Mouse (Mus musculus) c-Kit-positive CD71-positive TER-119-positive erythroid progenitor cells, embryonic 14.5 days (primary cell): Measurements from ENCODE around the gene Aven.

Source experiments
- DNase-seq: peaks from one replicate; pipeline ENCODE4 v3.0.0-alpha.2; 2013; ENCODE audit warnings: low spot score

Gene Aven

DNA sequence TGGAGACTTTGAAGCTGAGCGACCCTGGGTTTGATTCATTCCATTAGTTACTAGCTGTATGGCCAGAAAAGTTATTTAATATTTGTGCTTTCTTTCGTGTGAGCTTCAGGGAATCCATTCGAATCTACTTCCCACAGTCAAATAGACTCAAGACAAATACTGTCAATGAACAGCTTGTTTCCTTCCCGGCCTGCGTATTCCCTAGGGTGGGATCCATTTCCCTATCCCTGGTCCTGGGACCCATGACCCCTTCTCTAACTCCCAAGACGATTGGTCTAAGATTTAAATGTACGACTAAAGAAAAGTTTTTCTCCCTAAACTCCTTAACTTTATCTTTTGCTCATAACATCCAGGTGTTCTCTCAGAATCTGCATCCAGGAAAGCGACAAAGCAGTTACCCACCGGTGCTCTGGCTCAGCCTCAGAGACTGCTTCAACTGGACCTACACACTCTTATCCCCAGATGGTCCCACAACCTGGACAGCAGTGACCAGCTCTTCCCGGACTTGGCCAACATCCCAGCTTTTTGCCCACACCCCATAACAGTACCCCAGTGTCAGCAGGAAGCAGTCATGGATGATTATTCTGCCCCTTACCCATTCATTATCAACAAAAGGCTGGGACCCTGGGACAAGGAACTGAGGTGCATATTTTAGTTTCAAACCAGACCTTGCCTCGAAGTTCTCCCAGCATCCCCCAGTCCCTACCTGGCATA, 2.1 kb upstream of the Aven start:
- DNase-seq, result no peak

DNA sequence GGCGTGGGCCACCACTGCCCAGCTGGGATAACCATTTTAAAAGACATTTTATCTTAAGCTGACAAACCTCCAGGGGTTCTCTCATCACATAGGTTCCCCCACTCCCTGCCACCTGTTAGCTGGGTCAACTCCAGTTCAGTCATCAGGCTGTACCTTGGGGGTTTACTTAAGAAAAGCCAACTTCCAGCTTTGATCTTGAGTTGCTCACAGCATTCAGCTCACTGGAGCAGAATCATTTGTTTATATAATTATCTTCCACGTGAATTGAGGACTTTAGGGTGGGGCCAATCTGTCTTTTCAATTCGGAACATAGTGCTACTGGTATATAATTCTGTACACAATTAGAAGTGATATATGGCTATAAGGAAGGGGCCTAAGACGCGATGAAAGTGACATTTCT, 1.1 kb upstream of the Aven start:
- DNase-seq, result no peak

DNA sequence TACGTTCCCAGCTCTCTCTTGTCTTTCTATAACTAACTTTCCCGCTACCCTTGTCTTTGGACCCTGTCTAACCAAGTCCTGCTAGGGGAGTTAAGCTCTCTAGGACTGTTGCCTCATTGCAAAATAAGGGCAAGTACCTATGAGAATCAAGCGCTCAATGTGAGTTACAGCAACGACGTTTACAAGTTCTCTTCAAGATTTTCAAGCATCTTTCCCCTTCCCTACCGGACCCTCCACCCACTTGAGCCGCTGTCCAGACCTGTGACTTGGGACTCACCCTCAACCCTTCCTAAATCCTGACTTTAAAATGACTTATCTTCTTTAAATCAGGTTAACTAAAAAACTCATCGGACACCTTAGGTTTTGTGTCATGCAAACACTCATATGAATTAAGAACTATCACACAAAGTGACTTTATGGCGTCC, 321 bp upstream of the Aven start:
- peak; percentile 35 for DNase-seq

DNA sequence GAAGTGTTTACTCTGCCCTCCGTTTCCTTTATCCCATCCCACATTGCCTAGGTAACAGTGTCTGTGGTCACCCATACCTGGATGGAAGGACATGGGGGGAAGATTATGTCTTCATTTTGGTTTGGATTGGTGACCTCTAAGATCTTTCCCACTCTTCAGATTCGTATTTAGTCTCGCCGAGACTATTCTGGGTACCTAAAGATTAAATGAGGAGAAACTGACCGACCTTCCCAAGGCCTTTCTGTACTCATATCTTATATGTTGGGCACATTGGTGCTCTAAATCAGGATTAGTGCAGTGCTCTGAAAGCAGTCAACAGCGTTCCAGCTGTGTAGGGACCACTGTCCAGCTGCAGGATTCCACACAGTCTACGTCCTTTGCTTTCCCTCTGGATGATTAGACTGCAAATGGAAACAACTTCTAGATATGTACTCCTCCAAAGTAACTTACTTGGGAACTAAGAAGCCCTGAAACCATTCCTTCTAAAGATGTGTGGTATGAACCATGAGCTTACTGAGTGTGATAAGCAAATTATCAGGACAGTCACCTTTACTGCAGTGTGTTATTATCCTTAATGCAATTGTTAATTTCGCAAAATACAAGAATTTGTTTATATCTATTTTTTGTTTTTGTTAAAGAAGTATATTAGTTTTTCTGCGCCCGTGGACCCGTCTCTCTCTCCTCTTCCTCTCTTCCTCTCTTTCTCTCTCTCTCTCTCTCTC, 936 bp downstream of the Aven start:
- peak; percentile 41 for DNase-seq

DNA sequence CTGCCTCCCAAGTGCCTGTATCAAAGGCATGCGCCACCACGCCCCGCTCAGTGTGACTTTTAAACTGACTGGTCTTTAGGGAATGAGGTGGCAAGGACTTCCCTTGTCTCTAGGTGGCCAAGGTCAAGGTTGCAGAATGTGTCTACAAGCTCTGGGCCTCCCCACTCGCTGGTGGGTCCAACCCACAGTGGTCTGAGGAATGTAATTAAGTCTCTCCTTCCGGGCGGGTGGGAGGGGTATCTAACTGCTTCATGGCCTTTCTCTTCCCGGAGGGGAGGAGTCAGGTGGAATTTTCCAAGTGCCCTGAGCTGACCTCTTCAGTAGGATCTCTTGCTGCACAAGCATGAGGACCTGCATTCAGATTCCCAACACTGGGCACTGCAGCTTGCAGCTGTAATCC, 5.1 kb downstream of the Aven start:
- no peak for DNase-seq

DNA sequence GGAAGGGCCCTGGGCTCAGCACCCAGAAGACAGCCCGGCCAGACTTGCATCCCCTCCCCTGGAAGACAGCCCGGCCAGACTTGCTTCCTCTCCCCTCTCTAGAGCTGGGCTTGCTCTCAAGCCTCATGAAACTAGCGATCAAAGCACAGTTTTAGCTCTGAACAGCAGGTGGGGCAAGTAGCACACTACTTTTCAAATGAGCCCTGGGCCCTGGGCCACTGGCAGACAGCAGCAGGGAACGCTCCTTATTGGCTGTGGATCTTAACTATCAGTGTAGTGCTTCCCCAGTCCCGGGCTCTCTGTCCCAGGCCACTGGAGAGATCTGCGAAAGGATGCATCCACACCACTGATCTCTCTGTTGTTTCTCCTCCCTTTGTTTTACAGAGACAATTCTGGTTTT, 8.4 kb downstream of the Aven start:
- peak; percentile 70 for DNase-seq

DNA sequence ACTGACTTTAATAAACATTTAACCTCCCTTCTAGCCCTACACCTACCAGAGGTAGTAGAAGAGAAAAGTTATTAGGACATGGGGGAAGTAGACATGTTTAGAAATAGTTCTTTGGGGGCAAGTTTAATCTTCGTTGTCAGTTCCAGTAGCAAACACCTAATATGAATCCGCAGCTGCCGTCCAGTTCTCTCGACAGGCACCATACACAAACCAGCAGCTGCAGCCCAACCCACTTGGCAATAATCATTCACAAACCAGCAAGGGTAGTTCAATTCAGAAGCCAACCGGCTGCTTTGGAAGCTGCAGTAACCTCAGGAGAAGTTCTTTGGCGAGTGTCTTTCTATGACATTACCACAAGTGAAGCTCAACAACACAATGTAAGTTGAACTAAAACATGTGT, 11.2 kb downstream of the Aven start:
- DNase-seq, result no peak

DNA sequence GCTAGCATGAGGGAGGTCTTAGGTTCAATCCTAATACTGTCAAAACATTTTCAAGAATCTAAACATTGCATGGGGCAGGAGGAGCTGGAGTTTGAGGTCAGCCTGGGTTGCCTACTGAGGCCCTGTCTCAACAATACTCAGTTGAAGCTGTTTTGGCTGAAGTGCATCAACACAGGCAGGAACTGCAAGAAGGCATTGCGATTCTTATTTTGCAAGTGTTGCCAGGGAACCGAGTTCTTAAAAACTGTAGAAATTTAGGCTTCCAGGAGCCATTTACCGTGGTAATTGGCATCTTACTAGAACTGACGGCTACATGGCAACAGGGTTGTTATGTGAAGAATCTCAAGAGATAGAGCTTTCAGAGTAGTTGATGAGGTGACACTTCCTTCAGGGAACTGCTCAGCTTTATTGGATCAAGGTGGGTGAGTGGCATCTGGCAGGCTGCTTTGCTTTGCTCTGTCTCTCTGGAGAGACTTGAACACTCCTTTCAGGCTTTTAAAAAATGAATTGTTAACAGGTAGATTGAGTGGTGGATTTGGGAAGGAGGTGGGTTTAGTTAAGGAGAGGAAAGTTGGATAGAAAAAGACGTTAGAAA, 14.2 kb downstream of the Aven start:
- DNase-seq, result no peak

DNA sequence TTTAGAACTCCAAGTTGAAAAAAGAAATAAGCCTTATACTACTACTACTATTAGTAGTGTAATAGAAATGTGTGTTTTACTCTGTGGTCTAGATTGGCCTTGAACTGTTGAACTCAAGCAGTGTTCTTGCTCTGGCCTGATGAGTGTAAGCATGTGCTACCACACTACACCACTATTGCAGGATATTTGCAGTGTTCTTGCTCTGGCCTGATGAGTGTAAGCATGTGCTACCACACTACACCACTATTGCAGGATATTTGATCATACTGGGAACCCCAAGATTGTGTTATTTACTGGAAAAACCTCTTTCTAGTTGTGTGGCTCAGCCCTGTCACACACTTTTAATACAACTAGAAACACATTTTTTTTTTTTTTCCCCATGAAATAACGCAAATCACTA, 14.7 kb downstream of the Aven start:
- no peak for DNase-seq

DNA sequence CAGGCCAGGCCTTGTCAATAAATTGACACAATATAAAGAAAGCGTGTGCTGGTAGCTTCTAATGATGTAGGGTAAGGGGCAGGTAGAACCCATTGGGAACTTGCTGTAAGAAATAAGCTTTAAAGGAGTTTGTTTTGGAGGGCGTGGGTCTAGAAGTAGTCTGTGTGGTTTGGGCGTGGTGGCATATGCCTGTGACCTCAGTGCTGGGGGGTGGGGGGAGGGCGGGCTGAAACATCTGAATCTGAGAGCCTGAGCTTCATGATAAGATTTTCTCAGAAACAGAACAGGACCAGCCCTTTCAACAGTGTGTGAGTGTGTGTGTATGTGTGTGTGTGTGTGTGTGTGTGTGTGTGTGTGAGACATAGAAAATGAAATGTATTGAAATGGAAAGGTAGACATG, 17.4 kb downstream of the Aven start:
- DNase-seq, result peak; percentile 85

DNA sequence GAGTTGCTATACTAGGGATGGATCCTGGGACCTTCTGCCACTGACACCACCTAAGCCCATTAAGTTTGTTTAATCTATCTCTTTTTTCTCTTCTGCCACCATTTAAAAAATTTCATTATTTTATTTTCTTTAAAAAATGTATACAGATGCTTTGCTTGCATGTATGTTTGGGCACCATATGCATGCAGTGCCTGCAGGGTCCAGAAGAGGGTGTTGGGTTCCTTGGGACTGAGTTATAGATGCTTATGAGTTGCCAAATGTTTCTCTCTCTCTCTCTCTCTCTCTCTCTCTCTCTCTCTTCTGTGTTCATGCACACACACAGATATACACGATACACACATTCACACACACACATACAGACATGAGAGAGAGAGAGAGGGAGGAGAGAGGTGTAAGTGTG, 20.3 kb downstream of the Aven start:
- no peak for DNase-seq

DNA sequence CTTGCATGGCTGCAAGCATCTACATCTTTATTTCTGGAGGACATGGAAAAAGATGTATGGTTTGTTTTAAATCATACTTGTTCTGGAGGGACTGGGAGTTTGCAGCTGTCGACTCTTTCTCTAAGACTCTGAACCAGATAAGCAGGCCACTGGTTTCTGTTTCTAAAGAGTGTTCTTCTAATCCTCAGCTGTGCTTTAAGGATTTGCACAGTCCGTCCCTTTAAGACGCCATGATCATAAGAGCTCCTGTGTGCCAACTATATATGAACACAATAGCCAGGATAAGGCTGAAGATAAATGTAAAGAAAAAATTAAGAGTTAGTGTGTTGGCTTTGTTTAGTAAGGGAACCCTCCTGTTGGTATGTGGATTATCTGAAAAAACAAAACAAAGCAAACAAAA, 24.0 kb downstream of the Aven start:
- DNase-seq, result no peak

DNA sequence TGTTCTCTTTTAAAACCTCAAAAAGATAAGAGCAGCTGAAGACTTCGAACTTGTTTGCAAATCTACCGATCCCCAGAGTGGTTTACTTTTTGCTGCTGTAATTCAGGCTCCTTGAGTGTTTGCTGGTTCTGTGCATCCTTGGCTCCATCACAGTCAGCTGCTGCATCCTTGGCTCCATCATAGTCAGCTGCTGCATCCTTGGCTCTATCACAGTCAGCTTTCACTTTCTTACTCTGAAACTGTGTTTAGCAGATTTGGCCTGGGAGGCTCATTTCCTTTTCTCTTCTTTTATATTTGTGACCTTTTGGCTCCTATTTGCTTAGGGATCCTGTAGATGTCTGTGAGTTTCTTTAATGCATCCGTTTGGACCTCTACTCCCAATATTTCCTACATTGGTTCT, 24.5 kb downstream of the Aven start:
- DNase-seq, result no peak

DNA sequence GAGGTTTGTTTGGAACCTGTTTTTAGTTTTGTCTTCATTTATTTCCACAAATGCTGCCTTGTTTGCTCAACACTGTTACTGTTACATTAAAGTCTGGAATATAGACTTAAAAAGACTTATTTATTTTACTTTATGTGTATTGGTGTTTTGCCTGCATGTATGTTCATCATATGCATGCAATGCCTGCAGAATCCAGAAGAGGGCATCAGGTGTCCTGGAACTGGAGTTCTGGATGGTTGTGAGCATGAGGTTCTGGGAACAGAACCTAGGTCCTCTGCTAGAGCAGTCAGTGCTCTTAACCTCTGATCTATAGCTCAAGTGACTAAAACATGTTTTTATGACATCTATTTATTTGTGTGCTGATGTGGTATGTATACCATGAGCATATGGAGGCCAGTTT, 25.8 kb downstream of the Aven start:
- DNase-seq, result no peak

DNA sequence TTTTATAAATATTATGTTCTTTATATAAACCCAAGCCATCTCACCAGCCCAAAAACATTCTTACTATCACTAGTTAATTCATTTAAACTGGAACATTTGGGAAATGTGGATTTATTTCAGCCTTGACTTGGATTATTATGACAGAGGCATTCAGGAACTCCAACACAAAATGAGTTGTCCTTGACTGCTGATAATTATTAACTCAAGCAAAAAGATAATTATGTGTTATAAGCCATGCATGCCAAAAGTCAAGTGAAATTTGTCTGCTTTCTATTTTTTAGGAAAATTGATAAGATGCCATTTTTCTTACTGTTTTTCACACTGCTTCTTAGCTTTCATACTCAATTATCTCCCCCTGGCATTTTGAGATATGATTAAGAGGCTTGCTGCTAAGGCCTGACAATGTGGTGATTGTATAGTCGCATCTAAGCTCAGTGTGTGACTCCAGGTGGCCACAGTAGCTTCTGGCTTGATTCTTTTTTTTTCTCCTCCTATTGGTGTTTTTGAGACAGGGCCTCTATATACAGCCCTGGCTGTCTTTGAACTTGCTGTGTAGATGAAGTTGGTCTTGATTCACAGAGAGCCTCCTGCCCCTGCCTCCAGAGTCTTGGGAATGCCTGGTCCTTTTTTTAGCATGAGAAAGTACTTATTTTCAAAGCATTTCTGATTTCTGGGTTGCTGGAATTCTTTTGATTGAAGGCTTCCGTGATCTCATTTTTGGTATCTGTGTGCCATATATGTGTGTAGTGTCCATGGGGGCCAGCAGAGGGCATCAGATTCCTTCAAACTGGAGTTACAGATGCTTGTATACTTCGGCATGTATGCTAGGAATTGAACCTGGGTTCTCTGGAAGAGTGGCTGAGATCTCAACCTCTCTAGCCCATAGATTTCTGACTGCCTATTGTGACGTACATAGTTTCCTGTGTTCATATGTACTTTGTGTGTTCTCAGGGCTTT, 28.0 kb downstream of the Aven start:
- DNase-seq, result no peak

DNA sequence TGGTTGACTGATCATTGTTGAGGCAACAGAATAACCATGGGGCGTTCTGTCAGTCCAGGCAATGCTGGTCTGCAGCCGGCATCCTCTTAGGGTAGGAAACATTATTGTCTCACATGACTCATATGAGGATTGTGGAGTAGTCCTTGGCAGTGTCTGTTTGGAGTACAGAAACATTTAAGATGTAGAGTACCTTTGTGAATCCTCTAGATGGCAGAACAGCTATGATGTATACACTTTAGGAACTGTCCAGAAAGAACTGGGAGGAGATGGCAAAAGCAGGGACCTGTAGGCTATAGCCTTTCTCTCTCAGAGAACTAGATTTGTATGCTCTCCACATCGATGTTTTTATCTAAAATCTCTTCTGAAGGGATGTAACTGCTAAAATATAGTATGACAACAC, 34.2 kb downstream of the Aven start:
- DNase-seq, result no peak

DNA sequence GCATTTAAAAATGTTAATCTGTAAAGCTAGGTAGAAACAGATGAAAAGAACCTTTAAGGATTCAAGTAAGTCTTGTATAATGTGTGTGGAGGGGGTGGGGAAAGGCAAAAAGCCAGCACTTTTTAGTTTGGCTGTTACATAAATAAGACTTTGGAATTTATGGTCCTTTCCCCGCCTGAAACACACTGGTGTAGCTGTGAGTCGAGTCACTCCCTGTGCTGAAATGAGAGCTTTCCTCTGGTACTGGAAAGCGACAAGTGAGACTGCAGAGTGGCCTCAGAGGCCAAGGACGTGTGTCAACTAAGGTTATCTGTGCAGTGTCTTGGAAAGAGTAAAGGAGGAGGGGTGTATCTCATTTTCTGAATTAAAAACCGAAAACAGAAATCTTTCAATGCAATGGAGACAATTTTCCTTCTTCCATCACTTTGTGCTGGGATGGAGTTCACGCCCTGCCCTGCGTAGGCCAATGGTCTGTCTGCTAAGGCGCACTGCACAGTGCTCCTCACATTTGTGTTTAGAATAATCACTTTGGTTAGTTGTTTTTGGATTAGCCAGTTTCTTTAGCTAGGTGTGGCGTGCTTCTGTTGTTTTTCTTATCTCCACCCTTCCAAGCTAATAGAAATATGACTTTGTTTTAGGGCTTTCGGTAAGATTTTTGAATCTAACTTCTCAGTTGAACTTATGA, 40.2 kb downstream of the Aven start:
- DNase-seq, result no peak

DNA sequence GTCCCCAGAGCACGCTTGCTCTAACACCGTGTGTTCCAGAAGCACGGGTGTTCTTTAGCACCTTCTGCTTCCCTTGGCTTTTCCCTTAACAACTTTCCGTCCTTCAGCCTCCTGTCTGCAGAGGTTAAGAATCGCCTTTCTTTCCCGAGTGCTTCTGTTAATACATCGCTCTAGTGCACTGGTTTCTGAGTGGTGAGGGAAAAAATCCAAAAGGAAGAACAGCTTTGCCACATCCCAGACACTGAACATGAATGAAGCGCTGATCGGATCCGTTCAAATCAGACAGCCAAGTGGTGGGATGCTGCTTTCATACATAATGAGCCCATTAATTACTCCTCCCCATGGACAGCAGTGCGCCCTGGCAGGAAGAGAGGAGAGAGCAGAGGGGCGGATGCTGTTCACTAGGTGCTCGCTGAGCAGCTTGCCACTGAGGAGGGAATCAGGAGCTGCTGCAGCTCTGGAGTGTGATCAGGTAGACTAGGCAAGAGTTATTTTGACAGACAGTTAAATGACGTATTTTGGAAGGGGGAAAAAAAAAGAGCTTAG, 42.0 kb downstream of the Aven start:
- no peak for DNase-seq

DNA sequence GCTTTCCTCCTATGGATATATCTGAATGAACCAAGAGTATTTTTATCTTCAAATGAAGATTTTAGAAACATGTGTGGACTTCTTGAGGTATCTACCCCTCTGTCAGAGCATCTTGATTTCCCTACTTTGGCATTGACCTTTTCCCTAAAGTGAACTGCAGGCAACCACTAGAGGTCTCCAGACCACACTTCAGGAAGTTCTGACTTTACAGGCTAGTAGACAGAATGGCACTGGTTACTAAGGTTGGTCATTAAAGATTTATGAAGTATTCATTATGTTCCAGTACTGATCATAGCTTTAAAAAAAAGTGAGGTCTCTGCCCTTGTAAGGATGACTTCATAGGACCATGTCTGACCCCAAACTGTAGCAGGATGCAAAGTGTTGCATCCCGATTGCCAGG, 46.0 kb downstream of the Aven start:
- no peak for DNase-seq

DNA sequence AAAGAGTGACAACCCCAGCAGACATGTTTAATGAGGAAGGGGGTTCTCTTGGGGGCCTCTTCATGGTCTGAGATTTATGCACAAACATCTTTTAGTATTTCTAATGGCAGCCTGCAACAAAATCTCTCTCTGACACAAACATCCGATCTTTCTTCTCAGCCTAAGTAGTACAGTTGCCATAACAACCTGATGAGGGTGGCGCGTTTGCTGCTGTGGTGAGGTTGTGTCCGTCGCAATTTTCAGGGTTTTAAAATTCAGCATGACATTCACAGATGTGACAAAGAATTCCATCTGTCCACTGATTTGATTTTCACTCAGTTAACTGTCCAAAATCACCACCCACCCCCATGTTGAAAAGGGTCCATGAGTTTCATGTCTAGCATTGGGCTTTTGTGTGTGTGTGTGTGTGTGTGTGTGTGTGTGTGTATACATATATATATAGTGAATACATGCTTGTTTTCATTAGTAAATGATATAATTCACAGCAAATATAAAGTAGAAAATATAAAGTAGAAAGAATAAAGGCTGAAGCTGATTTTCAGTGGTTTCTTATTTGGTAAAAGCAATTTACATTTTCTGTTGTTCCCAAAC, 49.0 kb downstream of the Aven start:
- no peak for DNase-seq

DNA sequence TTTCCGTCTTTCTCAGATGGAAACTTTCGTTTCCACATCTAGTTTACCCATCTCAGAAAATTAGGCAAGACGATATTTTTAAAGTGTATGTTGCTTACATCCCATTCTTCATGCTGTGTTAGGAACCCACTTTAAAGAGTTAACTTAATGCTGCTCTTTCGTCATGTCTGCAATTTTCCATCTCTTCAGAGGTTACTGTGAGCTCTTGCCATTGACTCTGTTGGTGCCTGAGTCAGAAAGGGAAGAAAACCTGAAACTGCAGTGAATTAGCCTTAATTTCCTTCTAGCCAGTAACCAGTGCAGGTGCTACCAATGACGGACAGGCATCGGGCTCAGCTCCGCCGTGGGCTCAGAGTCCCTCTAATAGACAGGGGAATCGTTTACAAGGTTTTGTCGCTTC, 63.8 kb downstream of the Aven start:
- no peak for DNase-seq
